Mouse (Mus musculus): ENCODE results near the gene Aes.

The Aes gene

GRCm38 (mm10) chr10:81569507-81570237, 10.4 kb downstream of the Aes start:
- no peak for DNase-seq (ENCODE audit: low spot score)

GRCm38 (mm10) chr10:81570238-81570800, 11.0 kb downstream of the Aes start:
- no peak for DNase-seq (ENCODE audit: low spot score)

- DNase-seq (ENCODE audit: low spot score) = peak; percentile 94
These were observed 11.7 kb downstream of the Aes start for GRCm38 (mm10) chr10:81570831-81571500.

- peak; percentile 100 for DNase-seq (ENCODE audit: low spot score)
These were observed 12.2 kb downstream of the Aes start for GRCm38 (mm10) chr10:81571501-81571876.

GRCm38 (mm10) chr10:81572133-81572671, 12.9 kb downstream of the Aes start:
- DNase-seq (ENCODE audit: low spot score) = no peak

GRCm38 (mm10) chr10:81572975-81573374, 13.7 kb downstream of the Aes start:
- no peak for DNase-seq (ENCODE audit: low spot score)

- DNase-seq (ENCODE audit: low spot score) = no peak
These were observed 15.1 kb downstream of the Aes start, which contains the start of gene Tle2 for GRCm38 (mm10) chr10:81574081-81575056. Tle2 (plus strand) TSS chr10:81574561.

GRCm38 (mm10) chr10:81575208-81575631, 15.9 kb downstream of the Aes start:
- DNase-seq (ENCODE audit: low spot score) = no peak

GRCm38 (mm10) chr10:81575695-81576094, 16.4 kb downstream of the Aes start:
- no peak for DNase-seq (ENCODE audit: low spot score)

- no peak for DNase-seq (ENCODE audit: low spot score)
These were observed 20.7 kb downstream of the Aes start for GRCm38 (mm10) chr10:81579967-81580366.

- no peak for DNase-seq (ENCODE audit: low spot score)
These were observed 21.3 kb downstream of the Aes start for GRCm38 (mm10) chr10:81580441-81581070.

GRCm38 (mm10) chr10:81583347-81583746, 24.1 kb downstream of the Aes start:
- DNase-seq (ENCODE audit: low spot score) = no peak

GRCm38 (mm10) chr10:81588739-81589138, 29.5 kb downstream of the Aes start:
- DNase-seq (ENCODE audit: low spot score) = no peak

GRCm38 (mm10) chr10:81591846-81592245, 32.6 kb downstream of the Aes start:
- DNase-seq (ENCODE audit: low spot score) = no peak

- no peak for DNase-seq (ENCODE audit: low spot score)
These were observed 33.3 kb downstream of the Aes start for GRCm38 (mm10) chr10:81592631-81593030.

- DNase-seq (ENCODE audit: low spot score) = no peak
These were observed 33.9 kb downstream of the Aes start for GRCm38 (mm10) chr10:81593223-81593622.

- no peak for DNase-seq (ENCODE audit: low spot score)
These were observed 34.6 kb downstream of the Aes start for GRCm38 (mm10) chr10:81593935-81594334.

- no peak for DNase-seq (ENCODE audit: low spot score)
These were observed 36.3 kb downstream of the Aes start for GRCm38 (mm10) chr10:81595599-81595998.

GRCm38 (mm10) chr10:81596611-81597010, 37.3 kb downstream of the Aes start:
- DNase-seq (ENCODE audit: low spot score) = no peak

- no peak for DNase-seq (ENCODE audit: low spot score)
These were observed 38.1 kb downstream of the Aes start for GRCm38 (mm10) chr10:81597137-81597950.
